Mouse (Mus musculus) liver, postnatal 0 days (tissue): ENCODE data around the gene Fbxl21.

Experiments used
- CTCF ChIP-seq: sonication (generic); IDR thresholded peaks from 2 replicates; pipeline ENCODE4 v1.5.1; 2016; ENCODE audit warnings: antibody characterized with exemption, low read depth
- EP300 ChIP-seq: IDR thresholded peaks from 2 replicates; pipeline ENCODE4 v1.6.1; 2016; ENCODE audit warnings: antibody characterized with exemption, low read depth, mild to moderate bottlenecking

DNA sequence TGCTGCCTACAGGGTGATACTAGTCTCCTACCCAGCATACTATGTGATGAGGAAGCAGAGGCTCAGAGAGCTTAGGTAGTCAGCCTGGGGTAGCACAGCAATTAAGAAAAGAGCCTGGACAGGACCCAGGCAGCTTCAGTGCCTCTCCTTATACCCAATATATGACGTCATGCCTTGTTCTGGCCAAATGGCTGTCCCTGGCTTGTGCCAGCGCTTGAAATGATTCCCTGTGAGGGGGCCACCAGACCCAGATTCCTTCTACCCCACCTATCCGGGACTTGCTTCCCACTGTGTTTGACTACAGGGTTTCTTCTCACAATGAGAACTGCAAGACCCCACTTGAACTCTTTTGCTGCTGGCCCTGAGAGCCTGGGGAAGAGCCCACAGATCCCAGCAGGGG is 59.2 kb downstream of the Fbxl21 start:
- TF ChIP-seq CTCF (no peak), EP300 (no peak)
